Mouse (Mus musculus): Measurements from ENCODE around the gene Tmem132e. TPM values are rescaled to one million over a fixed set of nuclear protein-coding genes. Genes with fewer than 3 reads are reported as not detected.

The Tmem132e gene
- total RNA-seq, 2 experiments from 2014 or later = 9.5 to 11.6 TPM

DNA sequence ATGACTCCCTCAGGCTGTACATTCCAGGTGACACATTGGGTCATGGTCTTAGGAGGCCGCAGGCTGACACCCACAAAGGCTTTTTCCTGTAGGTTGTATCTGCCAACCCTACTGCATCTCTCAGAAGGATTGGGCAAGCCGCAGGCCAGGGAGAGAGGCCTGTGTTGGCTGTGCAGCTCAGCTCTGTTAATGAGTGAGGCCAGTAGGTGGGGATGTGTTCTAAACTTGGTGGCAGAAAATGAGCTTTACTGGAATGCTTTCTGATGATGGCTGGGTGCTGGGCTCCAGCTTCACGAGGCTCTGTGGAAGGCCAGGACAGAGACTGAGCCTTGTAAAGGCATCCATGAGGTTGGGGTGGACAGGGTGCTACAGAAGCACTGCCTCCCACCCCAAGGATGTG is 3.6 kb downstream of the Tmem132e start:
- Histone ChIP-seq H3K4me3 (no peak overlapping the region), H3K27ac (no peak overlapping the region)
- peak in 1 of 2 experiments; percentile 53 for DNase-seq (ENCODE audit: low spot score in 2 of 2)
- peak; percentile 73 for TF ChIP-seq CTCF (conservative IDR thresholded peaks at IDR 0.05)

DNA sequence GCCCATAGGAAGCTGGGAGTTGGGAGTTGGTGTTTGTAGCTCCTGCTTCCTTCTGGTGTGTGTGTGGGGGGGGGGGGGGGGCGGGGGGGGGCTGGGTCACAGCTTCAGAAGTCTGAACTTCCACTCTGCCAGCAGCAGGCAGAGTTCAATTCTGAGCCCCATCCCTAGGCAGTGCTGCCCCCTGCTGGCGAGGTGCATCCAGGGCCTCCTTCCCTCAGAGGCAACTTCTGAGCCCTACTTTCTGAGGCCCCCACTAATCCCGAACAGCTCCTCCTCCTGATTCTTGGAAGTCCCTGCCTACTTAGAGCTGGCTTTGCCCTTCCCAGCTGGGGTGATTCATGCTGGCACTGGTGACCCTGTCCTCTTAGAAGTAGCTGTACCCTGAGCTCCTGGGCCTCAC is 10.9 kb downstream of the Tmem132e start:
- H3K27ac ChIP-seq = no peak overlapping the region
- H3K4me3 ChIP-seq = no peak overlapping the region
- DNase-seq (ENCODE audit: low spot score in 2 of 2) = peak in 1 of 2 experiments; percentile 49
- peak; percentile 72 for TF ChIP-seq CTCF (conservative IDR thresholded peaks at IDR 0.05)

DNA sequence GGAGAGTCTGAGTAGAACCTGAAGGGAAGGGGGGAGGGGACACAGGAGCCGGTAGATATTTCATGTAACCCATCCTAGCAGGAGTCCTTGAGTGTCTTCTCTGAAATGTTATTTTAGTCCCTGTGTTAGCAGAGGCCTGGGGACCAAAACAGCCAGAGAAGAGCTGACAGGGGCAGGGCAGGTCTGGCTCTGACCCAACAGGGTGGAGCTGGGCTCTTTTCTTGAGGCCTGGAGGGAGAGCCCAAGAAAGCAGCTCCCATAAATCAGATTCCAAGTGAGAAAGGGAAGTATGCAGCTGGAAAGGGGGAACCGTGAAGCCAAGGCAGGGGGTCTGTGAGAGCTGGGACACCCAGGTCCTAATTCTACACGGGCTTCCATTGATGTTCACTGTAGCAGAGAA is 16.9 kb downstream of the Tmem132e start:
- no peak for TF ChIP-seq CTCF (conservative IDR thresholded peaks at IDR 0.05)
- no peak for DNase-seq (ENCODE audit: low spot score in 2 of 2)
- H3K4me3 ChIP-seq = no peak overlapping the region

DNA sequence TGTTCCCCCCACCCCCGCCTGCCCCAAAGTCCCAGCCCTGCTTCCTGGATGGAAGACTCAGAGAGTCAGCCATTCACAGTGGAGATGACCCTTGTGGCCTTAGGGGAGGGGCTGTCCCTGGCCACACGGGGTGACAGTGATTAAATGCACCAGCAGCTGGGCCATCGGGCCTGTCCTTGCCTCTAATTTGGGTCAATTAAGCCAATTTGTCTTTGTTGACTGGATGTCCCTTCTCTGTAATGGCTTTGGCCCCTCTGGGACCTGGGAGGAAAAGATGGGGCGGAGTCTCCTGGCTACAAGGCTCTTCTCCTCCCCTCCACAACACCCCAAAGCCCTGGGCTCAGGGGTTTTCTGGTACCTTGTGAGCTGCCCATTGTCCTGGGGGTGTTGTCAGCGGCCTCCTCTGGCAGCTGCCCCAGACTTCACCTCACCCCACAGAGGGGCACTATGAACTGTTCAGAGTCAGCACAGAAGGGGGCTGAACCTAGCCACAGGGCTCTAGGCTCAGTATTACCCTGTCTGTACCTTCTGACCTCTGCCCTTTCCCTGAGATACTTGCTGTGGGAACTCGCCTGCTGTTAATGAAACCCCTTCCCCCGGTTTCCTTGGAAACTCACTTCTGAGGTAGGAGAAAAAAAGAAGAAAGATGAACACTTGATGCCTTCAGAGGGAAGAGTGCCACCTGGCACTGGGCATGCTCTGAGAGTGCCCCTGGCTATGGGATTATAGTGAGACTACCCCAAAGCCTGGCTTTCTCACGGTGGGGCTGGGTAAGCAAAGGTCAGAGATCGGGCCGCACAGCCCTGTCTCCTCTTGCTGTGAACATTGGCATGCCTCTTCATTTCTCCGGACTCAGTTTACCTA is 17.9 kb downstream of the Tmem132e start:
- no peak overlapping the region for H3K4me3 ChIP-seq
- no peak overlapping the region for H3K27ac ChIP-seq
- no peak for TF ChIP-seq CTCF (conservative IDR thresholded peaks at IDR 0.05)
- DNase-seq (ENCODE audit: low spot score in 2 of 2) = no peak

More for the DNA sequence above, 16.9 kb downstream of the Tmem132e start:
- H3K27ac ChIP-seq = no peak overlapping the region

DNA sequence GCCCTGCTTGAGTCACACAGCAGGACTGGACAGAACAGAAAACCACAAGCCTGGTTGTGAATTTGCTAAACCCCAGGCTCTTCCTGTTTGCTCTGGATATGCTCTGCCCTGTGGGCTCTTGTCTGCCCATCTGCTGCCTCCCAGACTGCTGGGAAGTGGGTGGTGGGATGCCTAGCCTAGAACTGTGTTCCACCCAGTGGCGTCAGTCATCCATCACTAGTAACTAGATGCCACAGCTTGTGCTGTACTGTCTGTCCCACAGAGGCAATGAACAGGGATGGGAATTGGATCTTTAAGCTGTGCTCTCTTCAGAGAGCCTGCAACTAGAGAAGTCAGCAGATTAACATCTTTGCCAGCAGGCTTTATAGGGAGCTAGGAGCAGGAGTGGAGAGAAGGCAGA is 23.8 kb downstream of the Tmem132e start:
- Histone ChIP-seq H3K4me3 (no peak overlapping the region), H3K27ac (no peak overlapping the region)
- peak in 1 of 2 experiments; percentile 46 for DNase-seq (ENCODE audit: low spot score in 2 of 2)
- TF ChIP-seq CTCF (conservative IDR thresholded peaks at IDR 0.05) = 0 out of 2 replicates have a peak, but pooled peaks have one; percentile 9

DNA sequence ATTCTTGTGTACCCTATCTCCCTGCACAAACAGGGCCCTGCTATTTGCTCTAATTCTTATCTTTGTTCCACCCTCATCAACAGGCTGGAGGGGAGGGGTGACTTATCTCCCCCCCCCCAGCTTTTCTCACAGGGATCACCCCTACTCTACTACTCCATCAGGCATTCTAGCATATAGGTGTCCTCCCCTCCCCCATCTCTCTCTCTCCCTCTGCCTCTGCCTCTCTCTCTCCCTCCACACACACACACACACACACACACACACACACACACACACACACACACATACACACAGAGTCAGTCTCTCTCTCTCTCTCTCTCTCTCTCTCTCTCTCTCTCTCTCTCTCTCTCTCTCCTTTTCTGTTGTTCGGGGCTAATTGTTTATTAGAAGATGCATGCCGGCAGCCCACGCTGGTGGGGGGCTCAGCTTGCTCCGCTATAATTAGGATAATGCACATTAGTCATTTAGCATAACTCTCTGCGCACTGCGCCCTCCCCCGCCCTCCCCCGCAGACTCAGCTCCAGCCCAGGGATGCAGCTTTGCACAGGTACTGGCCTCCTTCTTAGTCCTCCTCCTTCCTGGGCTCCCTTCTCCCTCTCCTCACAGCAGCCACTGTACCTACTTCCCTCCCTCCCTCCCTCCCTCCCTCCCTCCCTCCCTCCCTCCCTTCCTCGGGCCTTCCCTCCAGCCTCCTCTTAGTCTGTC is 29.8 kb downstream of the Tmem132e start:
- no peak for DNase-seq (ENCODE audit: low spot score in 2 of 2)
- H3K4me3 ChIP-seq = no peak overlapping the region
- no peak overlapping the region for H3K27ac ChIP-seq
- no peak for TF ChIP-seq CTCF (conservative IDR thresholded peaks at IDR 0.05)

DNA sequence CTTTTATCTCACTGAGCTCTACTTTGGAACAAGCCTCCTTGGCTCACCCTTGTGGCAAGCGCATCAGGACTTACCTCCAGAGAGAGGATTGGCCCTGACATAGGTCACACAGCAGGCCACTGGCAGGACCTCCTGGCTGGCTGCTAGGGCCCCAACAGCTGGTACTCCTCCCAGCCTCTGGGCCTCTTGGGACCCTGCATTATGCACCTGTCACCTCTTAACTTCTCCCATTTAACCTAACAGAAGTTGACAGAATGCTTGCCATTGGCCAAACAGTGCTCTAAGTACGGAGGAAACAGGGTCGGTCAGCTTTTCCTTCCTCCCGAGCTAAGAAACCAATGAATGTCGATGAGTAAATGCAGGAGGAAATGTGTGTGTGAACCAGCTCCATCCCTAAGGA is 33.2 kb downstream of the Tmem132e start:
- TF ChIP-seq CTCF (conservative IDR thresholded peaks at IDR 0.05) = no peak
- no peak overlapping the region for H3K27ac ChIP-seq
- no peak for DNase-seq (ENCODE audit: low spot score in 2 of 2)
- H3K4me3 ChIP-seq = no peak overlapping the region

DNA sequence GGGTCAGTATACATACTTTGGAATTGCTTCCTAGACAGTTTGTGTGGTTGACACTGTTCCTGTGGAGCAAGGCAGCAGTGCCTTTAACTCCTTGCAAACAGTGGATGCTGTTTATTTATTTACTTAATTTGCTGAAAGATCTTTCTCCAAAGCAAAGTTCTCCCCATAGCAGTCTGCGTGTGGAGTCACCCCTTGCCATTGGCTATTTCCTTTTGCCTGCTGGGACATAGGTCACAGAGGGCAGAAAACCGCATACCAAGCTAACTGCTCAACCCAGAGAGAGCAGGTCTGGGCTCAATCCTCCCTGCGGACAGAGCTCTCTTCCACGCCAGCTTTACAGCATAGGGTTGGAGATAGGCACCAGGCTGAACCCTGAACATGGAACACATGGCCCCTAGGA is 34.8 kb downstream of the Tmem132e start:
- no peak overlapping the region for H3K4me3 ChIP-seq
- TF ChIP-seq CTCF (conservative IDR thresholded peaks at IDR 0.05) = no peak
- no peak for DNase-seq (ENCODE audit: low spot score in 2 of 2)
- H3K27ac ChIP-seq = no peak overlapping the region

DNA sequence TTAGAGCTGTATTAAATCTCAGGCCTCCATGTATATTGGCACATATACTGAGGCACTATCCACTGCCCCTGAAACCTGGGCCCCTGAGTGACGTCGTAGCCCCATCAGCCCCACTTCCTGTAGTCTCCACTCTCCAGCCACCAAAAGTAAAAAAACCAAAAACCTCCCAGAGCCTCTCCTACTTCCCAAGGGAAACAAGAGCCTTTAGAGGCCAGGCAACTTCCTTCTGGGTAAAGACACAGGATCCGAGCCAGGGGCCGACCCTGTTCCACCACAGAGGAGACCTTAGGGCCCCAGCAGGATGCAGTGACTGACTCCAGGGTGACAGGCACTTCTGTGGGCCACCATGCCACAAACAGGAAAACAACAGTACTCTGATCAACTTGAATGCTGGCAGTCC is 40.1 kb downstream of the Tmem132e start:
- no peak for TF ChIP-seq CTCF (conservative IDR thresholded peaks at IDR 0.05)
- no peak for DNase-seq (ENCODE audit: low spot score in 2 of 2)
- no peak overlapping the region for H3K27ac ChIP-seq
- no peak overlapping the region for H3K4me3 ChIP-seq

DNA sequence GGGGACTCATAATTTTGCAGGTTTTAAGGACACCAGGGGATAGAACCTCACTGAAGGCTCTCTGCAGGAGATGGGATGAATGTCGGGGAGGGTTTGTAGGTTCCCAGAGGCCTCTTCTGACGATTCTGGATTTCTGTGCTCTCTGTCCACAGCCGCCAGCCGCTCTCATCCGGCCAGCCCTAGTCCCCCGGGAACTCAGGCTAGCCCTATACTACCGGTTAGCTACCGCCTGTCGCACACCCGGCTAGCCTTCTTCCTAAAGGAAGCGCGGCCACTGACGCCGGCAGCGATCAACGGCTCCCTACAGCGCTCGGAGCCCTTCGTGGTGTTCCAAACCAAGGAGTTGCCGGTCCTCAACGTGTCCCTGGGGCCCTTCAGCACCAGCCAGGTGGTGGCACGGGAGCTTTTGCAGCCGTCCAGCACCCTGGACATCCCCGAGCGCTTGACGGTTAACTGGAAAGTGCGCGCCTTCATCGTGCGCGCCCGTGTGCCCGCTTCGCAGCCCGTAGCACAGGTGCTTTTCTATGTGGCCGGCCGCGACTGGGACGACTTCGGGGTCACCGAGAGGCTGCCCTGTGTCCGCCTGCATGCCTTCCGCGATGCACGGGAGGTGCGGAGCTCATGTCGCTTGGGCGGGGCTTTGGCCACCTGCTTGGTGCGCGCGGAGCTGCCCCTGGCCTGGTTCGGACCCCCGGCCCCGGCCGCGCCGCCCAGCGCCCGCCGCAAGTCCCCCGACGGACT is 45.6 kb downstream of the Tmem132e start:
- Histone ChIP-seq H3K27ac (peak overlapping the region; percentile 48; the same call in 1 of the 2 replicates), H3K4me3 (peak overlapping the region; percentile 58)
- TF ChIP-seq CTCF (conservative IDR thresholded peaks at IDR 0.05) = no peak
- no peak for DNase-seq (ENCODE audit: low spot score in 2 of 2)

DNA sequence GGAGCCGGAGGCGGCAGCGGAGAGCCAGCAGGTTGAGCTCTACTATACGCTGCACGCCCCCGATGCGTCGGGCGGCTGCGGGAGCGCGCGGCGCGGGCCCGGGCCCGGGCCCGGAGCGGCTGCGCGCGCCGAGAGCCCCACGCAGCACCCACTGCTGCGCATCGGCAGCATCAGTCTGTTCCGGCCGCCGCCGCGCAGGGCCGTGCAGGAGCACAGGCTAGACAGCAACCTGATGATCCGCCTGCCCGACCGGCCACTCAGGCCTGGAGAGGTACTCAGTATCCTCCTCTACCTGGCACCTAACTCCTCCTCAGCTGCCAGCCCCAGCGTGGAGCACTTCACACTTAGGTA is 46.1 kb downstream of the Tmem132e start:
- no peak for TF ChIP-seq CTCF (conservative IDR thresholded peaks at IDR 0.05)
- Histone ChIP-seq H3K4me3 (peak overlapping the region; percentile 58), H3K27ac (peak overlapping the region; percentile 48; the same call in 1 of the 2 replicates)
- DNase-seq (ENCODE audit: low spot score in 2 of 2) = peak in 1 of 2 experiments; percentile 22

DNA sequence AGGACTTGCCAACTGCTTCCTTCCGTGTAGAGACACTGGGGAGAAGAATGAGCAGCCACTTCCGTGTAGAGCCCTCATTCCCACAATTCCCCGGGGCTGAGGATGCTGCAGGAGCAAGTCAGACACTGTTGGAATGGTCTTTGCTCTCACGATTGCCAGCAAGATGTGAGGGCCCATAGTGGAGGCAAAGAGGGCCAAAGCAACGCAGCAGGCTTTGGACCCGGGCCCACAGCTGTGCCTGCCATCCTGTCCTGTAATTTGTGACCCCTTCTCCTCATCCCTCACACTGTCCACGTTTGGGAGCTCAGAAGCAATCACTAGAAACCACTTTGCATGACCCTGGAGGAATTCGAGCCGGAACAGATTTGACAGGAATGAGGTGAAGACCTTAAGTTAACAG is 59.8 kb downstream of the Tmem132e start:
- Histone ChIP-seq H3K27ac (no peak overlapping the region), H3K4me3 (no peak overlapping the region)
- TF ChIP-seq CTCF (conservative IDR thresholded peaks at IDR 0.05) = no peak
- no peak for DNase-seq (ENCODE audit: low spot score in 2 of 2)

DNA sequence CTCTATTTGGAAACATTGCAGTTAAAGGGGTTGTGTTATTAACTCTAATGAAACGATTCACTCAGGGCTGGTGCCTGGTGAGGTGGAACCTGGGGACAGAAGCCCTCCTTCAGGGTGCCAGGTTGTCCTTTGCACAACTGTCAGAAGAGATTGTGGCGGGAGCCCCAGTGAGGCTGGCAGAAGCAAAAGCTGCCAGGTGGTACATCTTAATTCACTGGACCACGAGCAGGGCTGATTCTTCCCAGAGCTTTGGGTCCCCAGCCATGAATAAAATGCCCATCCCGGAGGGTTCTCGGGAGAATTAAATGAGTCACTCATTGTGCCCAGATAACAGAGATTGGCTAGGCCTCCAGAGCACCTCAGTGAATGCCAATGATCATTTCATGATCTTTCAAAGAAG is 63.8 kb downstream of the Tmem132e start:
- no peak for TF ChIP-seq CTCF (conservative IDR thresholded peaks at IDR 0.05)
- Histone ChIP-seq H3K4me3 (no peak overlapping the region), H3K27ac (no peak overlapping the region)
- no peak for DNase-seq (ENCODE audit: low spot score in 2 of 2)
